ENCODE assay signal across 8 mouse cellular contexts in the genomic region with DNA sequence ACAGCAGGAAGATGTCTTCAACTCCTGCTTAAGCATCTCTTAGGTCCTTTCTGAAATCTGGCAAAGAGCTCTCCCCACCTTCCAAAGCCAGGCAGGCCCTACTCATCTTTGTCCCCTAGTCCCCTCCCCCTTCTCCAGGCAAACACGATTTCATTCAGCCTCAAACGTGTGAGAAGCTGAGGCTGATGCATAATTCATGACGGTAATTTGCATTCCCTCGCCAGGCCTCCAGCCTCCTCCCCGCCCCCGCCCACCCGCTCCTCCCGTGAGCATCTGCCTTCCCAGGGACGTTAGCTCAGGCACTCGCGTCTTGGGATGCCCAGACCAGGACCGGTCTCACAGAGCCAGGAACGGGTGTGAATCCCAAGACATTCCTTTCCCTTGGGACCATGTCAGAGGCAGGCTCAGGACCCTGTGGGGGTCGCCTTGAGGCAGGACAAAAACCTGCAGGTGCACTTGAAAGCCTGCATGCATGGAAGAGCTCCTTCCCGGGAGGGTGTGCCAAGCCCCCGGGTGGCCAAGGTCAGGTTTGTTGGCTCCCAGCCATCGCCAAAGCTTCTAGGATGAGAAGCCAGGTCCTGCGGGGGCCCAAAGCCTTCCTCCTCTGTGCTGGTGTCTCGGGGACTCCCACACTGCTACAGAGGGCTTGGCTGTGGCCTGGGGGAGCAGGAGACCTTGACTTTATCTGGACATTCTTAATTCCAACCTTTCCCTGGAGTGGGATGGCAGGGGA. TPM values are rescaled to one million over a fixed set of nuclear protein-coding genes. Genes with fewer than 3 reads are reported as not detected.
DNase-seq lines count a peak whose midpoint lies in the region; ATAC-seq and TF ChIP-seq lines count a peak whose summit lies in the region.
"Had no signal": no experiment of that assay in that cellular context is flagged by ENCODE, and none has a peak within 500 bp of the region (broad histone marks: within the 10 kb centered on the region; RNA-seq: fewer than 3 reads in every experiment).

No protein-coding gene starts in this region.

- in situ Hi-C loops in ES-E14 (cut with MboI; ENCODE audit: low sequenced_read_pairs in 2 of 2, unreplicated experiment in 2 of 2), result loop anchor here in 1 of 2 experiments (5.0 kb wide), 1 partner anchor 37 kb away; no protein-coding TSS in a partner anchor

- H3K4me3 ChIP-seq in ES-Bruce4 (ENCODE audit: low read depth, low read length) (peak overlapping the region; percentile 50), ES-E14 (ENCODE audit: insufficient read depth in 1 of 2, low read depth in 1 of 2, low read length in 2 of 2, poor library complexity in 1 of 2, severe bottlenecking in 1 of 2) (peak overlapping the region in 1 of 2 experiments; percentile 19; a peak in 1 of 4 replicates)
- peak overlapping the region; percentile 17; the same call in 1 of the 2 replicates for H3K4me3 ChIP-seq in forebrain, embryonic 13.5 days
- H3K4me3 ChIP-seq: lung, embryonic 15.5 days had no signal

- no peaks in the 10 kb centered on the region for H3K27me3 ChIP-seq in ES-Bruce4 (ENCODE audit: control insufficient read depth, insufficient read depth, low read length, poor library complexity, severe bottlenecking)
- H3K27me3 ChIP-seq in forebrain, embryonic 13.5 days, result no peaks in the 10 kb centered on the region
- H3K27me3 ChIP-seq: lung, embryonic 15.5 days had no signal

- no peak for TF ChIP-seq CTCF in ES-Bruce4 (IDR thresholded peaks at IDR 0.05; ENCODE audit: low read depth, low read length)

- ATAC-seq in forebrain, embryonic 13.5 days, result peak; percentile 92

- H3K27ac ChIP-seq in ES-Bruce4 (ENCODE audit: insufficient read depth, low read length) (no peak overlapping the region), ES-E14 (ENCODE audit: insufficient read depth, low read depth, low read length, poor library complexity, severe bottlenecking) (no peak overlapping the region)
- H3K27ac ChIP-seq in forebrain, embryonic 13.5 days, result peak overlapping the region; percentile 74
- H3K27ac ChIP-seq: lung, embryonic 15.5 days had no signal

- no peaks in the 10 kb centered on the region for H3K36me3 ChIP-seq in ES-Bruce4 (ENCODE audit: control insufficient read depth, insufficient read depth, low read length, poor library complexity, severe bottlenecking)
- H3K36me3 ChIP-seq in ES-E14 (ENCODE audit: control insufficient read depth, insufficient read depth, low read length, poor library complexity, severe bottlenecking), result no peaks in the 10 kb centered on the region
- no peaks in the 10 kb centered on the region for H3K36me3 ChIP-seq in forebrain, embryonic 13.5 days (ENCODE audit: poor library complexity, severe bottlenecking)
- H3K36me3 ChIP-seq: lung, embryonic 15.5 days had no signal

- no peak for TF ChIP-seq POLR2A in ES-Bruce4 (IDR thresholded peaks at IDR 0.05; ENCODE audit: insufficient read depth, low read length)

- peak overlapping the region; percentile 56 for H3K4me2 ChIP-seq in forebrain, embryonic 13.5 days
- H3K4me2 ChIP-seq: lung, embryonic 15.5 days had no signal

- peak; percentile 59; the same call in 1 of the 2 replicates for TF ChIP-seq EP300 in ES-Bruce4 (IDR thresholded peaks at IDR 0.05; ENCODE audit: insufficient read depth, low read depth, low read length)

- peaks cover 11% of the 10 kb centered on the region for H3K4me1 ChIP-seq in ES-Bruce4 (ENCODE audit: control insufficient read depth, insufficient read depth, low read length)
- H3K4me1 ChIP-seq in ES-E14 (ENCODE audit: control insufficient read depth in 2 of 2, insufficient read depth in 2 of 2, low read length in 2 of 2, poor library complexity in 1 of 2), result peaks cover 3 to 13% of the 10 kb centered on the region in 2 experiments; a peak in 3 of 4 replicates
- peaks cover 41% of the 10 kb centered on the region for H3K4me1 ChIP-seq in forebrain, embryonic 13.5 days

- WGBS in forebrain, embryonic 13.5 days, result 2% methylated on average over 19 of the region's 19 CpGs

- DNase-seq in ES-E14 (ENCODE audit: low read depth, low spot score), result peak; percentile 74
- peak; percentile 17 to 47 for DNase-seq in left cerebral cortex, adult 18-20 months (ENCODE audit: low spot score in 2 of 2)
- DNase-seq in ovary, postnatal 14 days (ENCODE audit: low spot score), result peak; percentile 23
- DNase-seq in spleen, postnatal 10 days (ENCODE audit: low spot score in 2 of 2), result no peak
- no peak for DNase-seq in natural killer cell, adult 2 months (ENCODE audit: low spot score in 2 of 2)

- H3K9ac ChIP-seq in ES-Bruce4 (ENCODE audit: low read depth, poor library complexity, severe bottlenecking), result no peak overlapping the region
- no peak overlapping the region; the same call in 1 of the 2 replicates for H3K9ac ChIP-seq in ES-E14 (ENCODE audit: insufficient read depth, low read depth, low read length, poor library complexity, severe bottlenecking)
- H3K9ac ChIP-seq in forebrain, embryonic 13.5 days, result peak overlapping the region; percentile 45; the same call in 1 of the 2 replicates
- H3K9ac ChIP-seq: lung, embryonic 15.5 days had no signal

- no peaks in the 10 kb centered on the region for H3K9me3 ChIP-seq in ES-Bruce4 (replicated peaks; ENCODE audit: control insufficient read depth, insufficient read depth, low read length, poor library complexity, severe bottlenecking)
- no peaks in the 10 kb centered on the region for H3K9me3 ChIP-seq in ES-E14 (ENCODE audit: control insufficient read depth, insufficient read depth, low read depth, low read length)
- H3K9me3 ChIP-seq in forebrain, embryonic 13.5 days (replicated peaks), result no peaks in the 10 kb centered on the region
- H3K9me3 ChIP-seq: lung, embryonic 15.5 days had no signal

TF ChIP-seq in ES-E14, 5 proteins besides CTCF, POLR2A, EP300 and RAD21:
- no peak for TF ChIP-seq HCFC1 (IDR thresholded peaks at IDR 0.05; ENCODE audit: borderline replicate concordance, insufficient read depth, low read length)
- TF ChIP-seq ZNF384 (IDR thresholded peaks at IDR 0.05; ENCODE audit: low read depth, low read length), result peak; percentile 60; the same call in 1 of the 2 replicates
- no peak for TF ChIP-seq CHD2 (IDR thresholded peaks at IDR 0.05; ENCODE audit: low read depth, low read length)
- no peak for TF ChIP-seq ZC3H11A (IDR thresholded peaks at IDR 0.05; ENCODE audit: borderline replicate concordance, low read depth, low read length)
- TF ChIP-seq MAFK (IDR thresholded peaks at IDR 0.05; ENCODE audit: insufficient read depth, low read depth, low read length), result no peak

RNA-seq across cellular contexts. Expression of gene Inhbb, which starts 33.2 kb away (rescaled TPM):
- 1.2 and 1.9 TPM in 2 replicates for polyA plus RNA-seq in ES-Bruce4 (2011; ENCODE audit: insufficient read depth, insufficient read length, low read depth, missing spikeins)
- total RNA-seq in ES-E14 (2012; rRNA removed), result 25.8 and 63.4 TPM in 2 replicates
- polyA plus RNA-seq in forebrain, embryonic 13.5 days (2015; fragmentation: Nextera tagmentation; extraction: Ambion mirVana), result 4.1 and 4.6 TPM in 2 replicates
- 1 to 10 TPM; 4.9 to 5.0 TPM for total RNA-seq in left cerebral cortex, adult 18-20 months (2021)

Comparison
In these comparisons a context has a peak if more than half of its experiments do, and no peak if none do; other contexts are left out.
1. DNase-seq: peak in ES-E14 (single experiment), left cerebral cortex, adult 18-20 months (2 of 2) and ovary, postnatal 14 days (single experiment); none in spleen, postnatal 10 days (0 of 2) and natural killer cell, adult 2 months (0 of 2).